Mouse (Mus musculus) ES-E14 (cell line): ENCODE results near the gene Ifit1bl2. TPM values are rescaled to one million over a fixed set of nuclear protein-coding genes. Genes with fewer than 3 reads are reported as not detected.
"Not testable (repeated sequence)": the region's sequence is repeated elsewhere in the genome, so short reads cannot be mapped to it uniquely, and the experiment has no call there.

Source experiments
- DNase-seq: peaks from one replicate; pipeline ENCODE4 v3.0.0-alpha.2; 2013; ENCODE audit warnings: low read depth, low spot score
- H3K27ac ChIP-seq: 2 replicates; pipeline ENCODE4 v1.5.1; 2012; ENCODE audit warnings: low read depth, mild to moderate bottlenecking, low read length, moderate library complexity, mixed read lengths; ENCODE audit not compliant: poor library complexity, insufficient read depth, severe bottlenecking
- H3K36me3 ChIP-seq: 2 replicates; pipeline ENCODE4 v1.6.1; 2012; ENCODE audit warnings: mild to moderate bottlenecking, low read length, moderate library complexity, mixed read lengths; ENCODE audit not compliant: control insufficient read depth, poor library complexity, insufficient read depth, severe bottlenecking
- H3K4me1 ChIP-seq, 2 experiments: fragments of 150-350 bp in 1 of 2; sonication (generic) in 1 of 2; 2 replicates each; pipeline ENCODE4 v1.6.1; 2012; ENCODE audit warnings: low read length in 2 of 2, mild to moderate bottlenecking in 1 of 2, mixed read lengths in 1 of 2; ENCODE audit not compliant: control insufficient read depth in 2 of 2, insufficient read depth in 2 of 2, poor library complexity in 1 of 2
- H3K4me3 ChIP-seq, 2 experiments: fragments of 150-350 bp in 1 of 2; sonication (generic) in 1 of 2; 2 replicates each; pipeline ENCODE4 v1.5.1; 2012; ENCODE audit warnings: low read length in 2 of 2, low read depth in 1 of 2, mild to moderate bottlenecking in 1 of 2, mixed read lengths in 1 of 2; ENCODE audit not compliant: insufficient read depth in 1 of 2, poor library complexity in 1 of 2, severe bottlenecking in 1 of 2
- H3K9ac ChIP-seq: 2 replicates; pipeline ENCODE4 v1.6.1; 2012; ENCODE audit warnings: low read depth, mild to moderate bottlenecking, low read length, mixed read lengths; ENCODE audit not compliant: poor library complexity, insufficient read depth, severe bottlenecking
- H3K9me3 ChIP-seq: fragments of 150-350 bp; sonication (generic); 2 replicates; pipeline ENCODE4 v1.6.1; 2012; ENCODE audit warnings: low read depth, mild to moderate bottlenecking, low read length; ENCODE audit not compliant: control insufficient read depth, insufficient read depth
- CHD2 ChIP-seq: IDR thresholded peaks from 2 replicates; pipeline ENCODE4 v1.6.1; 2014; ENCODE audit warnings: mild to moderate bottlenecking, low read depth, low read length, inconsistent platforms
- HCFC1 ChIP-seq: IDR thresholded peaks from 2 replicates; pipeline ENCODE4 v1.6.1; 2012; ENCODE audit warnings: low read length, inconsistent platforms, borderline replicate concordance; ENCODE audit not compliant: insufficient read depth
- MAFK ChIP-seq: IDR thresholded peaks from 2 replicates; pipeline ENCODE4 v1.6.1; 2014; ENCODE audit warnings: mild to moderate bottlenecking, low read depth, low read length, inconsistent platforms; ENCODE audit not compliant: insufficient read depth
- ZC3H11A ChIP-seq: IDR thresholded peaks from 2 replicates; pipeline ENCODE4 v1.6.1; 2012; ENCODE audit warnings: low read depth, mild to moderate bottlenecking, inconsistent platforms, low read length, borderline replicate concordance
- ZNF384 ChIP-seq: IDR thresholded peaks from 2 replicates; pipeline ENCODE4 v1.6.1; 2012; ENCODE audit warnings: low read depth, low read length, inconsistent platforms
- in situ Hi-C, 2 experiments: fragments of 600-800 bp; cut with MboI; formaldehyde crosslinking; loops; one replicate each; pipeline ENCODE4 v1.15.1; 2025; ENCODE audit warnings: low sequenced_read_pairs in 2 of 2, inconsistent platforms in 1 of 2; ENCODE audit not compliant: unreplicated experiment in 2 of 2
- total RNA-seq: library from RNA; depleted of rRNA; stranded (reverse); fragments of 300-350 nt; gene quantifications from 2 replicates; pipeline ENCODE4 v1.2.3, GENCODE M21; 2012

Ifit1bl2 gene
- total RNA-seq, 1 experiment, result not detected

DNA sequence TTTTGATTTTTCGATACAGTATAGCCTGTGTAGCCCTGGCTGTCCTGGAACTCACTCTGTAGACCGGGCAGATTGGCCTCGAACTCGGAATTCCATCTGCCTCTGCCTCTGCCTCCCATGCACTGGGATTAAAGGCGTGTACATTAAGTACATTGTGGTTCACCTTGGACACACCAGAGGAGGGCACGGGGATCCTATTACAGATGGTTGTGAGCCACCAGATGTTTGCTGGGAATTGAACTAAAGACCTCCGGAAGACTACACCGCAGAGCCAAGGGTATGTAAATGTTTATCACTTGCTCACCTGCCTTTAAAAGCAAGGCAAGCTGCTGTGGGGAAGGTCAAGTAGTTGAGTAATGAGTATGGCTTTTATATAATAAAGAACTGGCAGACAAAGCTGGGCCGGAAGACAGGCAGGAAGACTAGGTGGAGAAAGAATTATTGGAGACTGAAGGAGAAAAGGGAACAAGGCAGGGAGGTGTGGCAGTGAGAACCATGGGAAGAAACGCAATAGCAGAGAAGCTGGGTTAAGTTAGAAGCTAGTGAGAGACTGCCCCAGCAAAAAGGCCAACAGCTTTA is 14.8 kb upstream of the Ifit1bl2 start:
- Histone ChIP-seq H3K36me3 (no peaks in the 10 kb centered on the region), H3K4me1 (peaks cover 15 to 18% of the 10 kb centered on the region in 2 experiments), H3K4me3 (no peak overlapping the region), H3K9me3 (no peaks in the 10 kb centered on the region), H3K27ac (peak overlapping the region; percentile 45; the same call in 1 of the 2 replicates), H3K9ac (no peak overlapping the region)
- TF ChIP-seq ZC3H11A (no peak), CHD2 (peak; percentile 16; the same call in 1 of the 2 replicates)
- in situ Hi-C loops, result loop anchor here in 1 of 2 experiments (25.0 kb wide), 1 partner anchor 318 kb away; no protein-coding TSS in a partner anchor
- peak; percentile 51 for DNase-seq

DNA sequence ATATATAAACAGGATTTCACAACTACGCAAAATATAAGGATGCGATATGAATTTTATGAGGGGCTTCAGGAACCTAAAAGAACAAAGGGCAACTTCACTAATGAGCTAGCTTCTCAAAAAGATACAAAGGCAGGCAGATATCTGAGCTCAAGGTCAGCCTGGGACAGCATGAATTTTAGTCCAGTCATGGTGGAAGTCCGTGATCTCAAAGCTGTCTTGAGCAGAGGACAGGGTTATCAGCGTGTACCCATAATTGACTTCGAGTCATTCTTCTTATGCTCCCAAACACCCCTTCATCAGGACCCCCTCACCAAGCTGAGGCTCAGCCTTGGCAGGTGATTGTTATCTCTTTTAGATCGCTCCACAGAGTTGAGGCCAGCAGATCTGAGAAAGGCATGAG is 10.5 kb upstream of the Ifit1bl2 start:
- no peak for DNase-seq
- in situ Hi-C loops, result loop anchor here in 1 of 2 experiments (25.0 kb wide), 1 partner anchor 314 kb away; no protein-coding TSS in a partner anchor
- no peak overlapping the region for H3K27ac ChIP-seq
- H3K9ac ChIP-seq, result no peak overlapping the region
- H3K4me3 ChIP-seq, result no peak overlapping the region
- no peaks in the 10 kb centered on the region for H3K36me3 ChIP-seq
- TF ChIP-seq HCFC1 (no peak), ZNF384 (no peak), MAFK (no peak), CHD2 (no peak), ZC3H11A (no peak)
- peaks cover 10 to 12% of the 10 kb centered on the region in 2 experiments for H3K4me1 ChIP-seq
- no peaks in the 10 kb centered on the region for H3K9me3 ChIP-seq

DNA sequence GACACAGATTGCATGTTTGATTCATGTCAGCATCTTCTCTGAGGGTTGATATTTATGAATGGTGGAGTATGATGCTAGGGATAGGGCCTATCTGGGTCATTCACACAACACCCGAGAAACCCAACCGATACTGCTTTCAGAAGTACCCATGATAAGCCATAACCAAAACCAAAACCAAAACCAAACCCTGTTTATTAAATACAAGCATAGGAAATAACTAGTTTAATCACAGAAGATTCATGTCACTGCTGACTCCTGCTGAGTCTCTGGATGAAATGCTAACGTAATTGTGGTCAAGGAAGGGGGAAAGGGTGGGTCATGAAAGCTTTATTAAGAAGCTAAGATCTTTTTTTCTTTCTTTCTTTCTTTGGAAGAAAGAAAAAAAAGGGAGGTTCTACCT is 9.7 kb upstream of the Ifit1bl2 start:
- TF ChIP-seq ZNF384, result no peak
- no peak for TF ChIP-seq ZC3H11A
- TF ChIP-seq HCFC1, result no peak
- TF ChIP-seq MAFK, result no peak
- TF ChIP-seq CHD2, result no peak
- peaks cover 8 to 9% of the 10 kb centered on the region in 2 experiments; a peak in 3 of 4 replicates for H3K4me1 ChIP-seq
- H3K4me3 ChIP-seq, result no peak overlapping the region
- H3K27ac ChIP-seq, result no peak overlapping the region
- no peaks in the 10 kb centered on the region for H3K36me3 ChIP-seq
- DNase-seq, result no peak
- H3K9me3 ChIP-seq, result no peaks in the 10 kb centered on the region
- H3K9ac ChIP-seq, result no peak overlapping the region
- in situ Hi-C loops, result loop anchor here in 1 of 2 experiments (25.0 kb wide), 1 partner anchor 313 kb away; no protein-coding TSS in a partner anchor

DNA sequence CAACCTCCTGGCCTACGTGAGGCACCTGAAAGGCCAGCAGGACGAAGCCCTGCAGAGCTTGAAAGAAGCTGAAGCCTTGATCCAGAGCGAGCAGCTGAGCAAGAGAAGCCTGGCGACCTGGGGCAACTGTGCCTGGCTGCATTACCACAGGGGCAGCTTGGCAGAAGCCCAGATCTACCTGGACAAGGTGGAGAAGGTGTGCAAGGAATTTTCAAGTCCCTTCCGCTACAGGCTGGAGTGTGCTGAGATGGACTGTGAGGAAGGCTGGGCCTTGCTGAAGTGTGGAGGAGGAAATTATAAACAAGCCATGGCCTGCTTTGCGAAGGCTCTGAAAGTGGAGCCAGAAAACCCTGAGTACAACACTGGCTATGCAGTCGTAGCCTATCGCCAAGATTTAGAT is 7.1 kb upstream of the Ifit1bl2 start:
- H3K27ac ChIP-seq, DNase-seq, in situ Hi-C loops, H3K4me1 ChIP-seq, H3K4me3 ChIP-seq, H3K36me3 ChIP-seq, H3K9me3 ChIP-seq, H3K9ac ChIP-seq: not testable (repeated sequence)

DNA sequence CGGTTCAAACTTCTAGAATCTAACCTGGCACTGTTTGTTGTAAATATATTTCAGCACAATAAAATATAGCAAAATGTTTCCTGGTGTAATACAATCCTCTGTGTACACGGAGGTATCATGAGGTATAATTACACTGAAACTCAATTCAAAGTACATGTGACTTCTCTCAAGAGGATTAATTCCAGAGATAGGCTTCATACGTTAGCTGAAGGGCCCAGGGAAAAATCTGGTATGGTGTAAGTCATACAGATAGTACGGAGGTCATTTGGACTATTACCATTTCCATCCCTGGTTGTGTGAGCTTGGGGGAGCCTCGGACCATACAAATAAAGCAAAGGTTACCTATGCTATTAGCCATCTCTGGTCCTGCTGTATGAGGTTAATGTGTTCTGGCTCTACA is 2.1 kb upstream of the Ifit1bl2 start:
- TF ChIP-seq ZC3H11A (no peak), HCFC1 (no peak), ZNF384 (no peak), MAFK (no peak), CHD2 (no peak)
- no peak for DNase-seq
- H3K9ac ChIP-seq, result no peak overlapping the region
- H3K4me3 ChIP-seq, result no peak overlapping the region
- H3K4me1 ChIP-seq, result no peaks in the 10 kb centered on the region
- in situ Hi-C loops, result no loop called here
- no peaks in the 10 kb centered on the region for H3K9me3 ChIP-seq
- H3K36me3 ChIP-seq, result no peaks in the 10 kb centered on the region
- no peak overlapping the region for H3K27ac ChIP-seq
